Mouse (Mus musculus): ENCODE measurements around the gene Pds5a.
A peak's percentile ranks its signal among the peaks of the same experiment; 100 is the strongest.

Gene Pds5a

DNA sequence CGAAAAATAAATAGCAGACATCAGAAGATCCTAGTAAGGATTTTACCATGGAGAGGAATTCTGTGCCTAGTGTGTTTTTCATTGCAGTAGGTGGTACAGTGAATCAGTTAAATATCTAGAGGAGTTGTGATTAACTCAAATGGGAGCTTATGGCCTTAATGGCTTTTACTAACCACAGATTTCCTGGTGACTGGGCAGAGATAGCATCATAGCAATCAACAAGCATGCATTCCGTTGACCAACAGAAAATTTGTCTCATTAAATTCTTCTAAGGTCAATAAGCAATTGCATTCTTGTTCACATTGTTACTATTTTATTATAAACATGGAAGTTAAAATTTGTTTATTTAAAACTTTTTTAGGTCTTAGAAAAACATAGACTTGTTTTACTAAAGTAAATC lies 132.6 kb downstream of the Pds5a start:
- DNase-seq (ENCODE audit: low read depth): peak; percentile 70

DNA sequence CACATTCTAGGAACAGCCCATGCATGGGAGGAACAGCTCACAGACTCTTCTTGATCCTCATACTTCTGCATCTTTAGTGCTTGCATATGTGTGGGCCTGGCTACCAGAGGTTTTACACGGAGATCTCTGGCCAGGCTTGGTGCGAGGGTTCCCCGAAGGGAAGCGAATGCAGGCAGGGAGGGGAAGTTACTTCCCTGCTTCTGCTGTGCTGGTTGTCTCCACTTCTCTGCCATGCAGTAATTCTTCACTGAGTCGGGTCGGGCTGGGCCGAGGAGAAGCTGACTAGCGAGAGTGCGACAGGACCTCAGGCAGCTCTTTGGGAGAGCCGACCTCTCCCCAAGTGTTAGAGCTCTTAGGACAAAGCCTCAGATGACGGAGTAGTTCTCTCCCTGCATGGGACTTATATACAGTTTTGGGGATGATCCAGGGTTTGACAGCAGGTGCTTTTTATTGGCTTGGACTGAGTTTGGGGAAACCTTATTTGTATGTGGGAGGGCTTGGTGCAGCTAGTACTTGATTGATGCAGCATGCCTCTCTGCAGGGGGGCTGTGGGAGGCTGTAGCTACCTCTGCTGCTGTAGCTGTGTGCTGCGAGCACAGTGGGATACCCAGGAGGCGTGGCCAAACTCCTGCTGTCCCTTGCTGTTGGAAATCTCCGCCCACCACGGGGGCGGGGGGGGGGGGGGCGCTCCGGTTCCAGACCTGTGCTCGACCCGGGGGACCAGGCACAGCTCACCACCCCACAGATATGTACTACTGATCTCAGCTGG lies 136.8 kb downstream of the Pds5a start:
- no peak for DNase-seq (ENCODE audit: low read depth)

DNA sequence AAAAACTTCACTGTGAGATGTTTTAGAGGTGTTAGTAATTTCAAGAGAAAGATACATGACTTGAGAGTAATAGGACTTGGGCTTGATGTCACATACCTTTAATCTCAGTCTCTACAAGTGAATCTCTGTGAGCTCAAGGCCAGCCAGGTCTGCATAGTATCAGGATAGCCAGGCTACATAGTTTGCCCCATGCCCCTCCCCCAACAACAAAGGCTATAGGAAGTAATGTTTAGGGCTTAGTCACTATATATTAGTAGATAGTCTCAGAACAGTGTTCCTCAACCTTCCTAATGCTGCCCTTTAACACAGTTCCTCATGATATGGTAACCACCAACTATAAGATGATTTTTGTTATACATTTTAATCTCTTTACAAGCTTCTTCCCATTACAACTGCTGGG lies 141.0 kb downstream of the Pds5a start:
- peak; percentile 40 for DNase-seq (ENCODE audit: low read depth)

Data from 416B (cell line).